Mouse (Mus musculus): ENCODE measurements around the gene Isg15.
A peak's percentile ranks its signal among the peaks of the same experiment; 100 is the strongest.

Gene Isg15

DNA sequence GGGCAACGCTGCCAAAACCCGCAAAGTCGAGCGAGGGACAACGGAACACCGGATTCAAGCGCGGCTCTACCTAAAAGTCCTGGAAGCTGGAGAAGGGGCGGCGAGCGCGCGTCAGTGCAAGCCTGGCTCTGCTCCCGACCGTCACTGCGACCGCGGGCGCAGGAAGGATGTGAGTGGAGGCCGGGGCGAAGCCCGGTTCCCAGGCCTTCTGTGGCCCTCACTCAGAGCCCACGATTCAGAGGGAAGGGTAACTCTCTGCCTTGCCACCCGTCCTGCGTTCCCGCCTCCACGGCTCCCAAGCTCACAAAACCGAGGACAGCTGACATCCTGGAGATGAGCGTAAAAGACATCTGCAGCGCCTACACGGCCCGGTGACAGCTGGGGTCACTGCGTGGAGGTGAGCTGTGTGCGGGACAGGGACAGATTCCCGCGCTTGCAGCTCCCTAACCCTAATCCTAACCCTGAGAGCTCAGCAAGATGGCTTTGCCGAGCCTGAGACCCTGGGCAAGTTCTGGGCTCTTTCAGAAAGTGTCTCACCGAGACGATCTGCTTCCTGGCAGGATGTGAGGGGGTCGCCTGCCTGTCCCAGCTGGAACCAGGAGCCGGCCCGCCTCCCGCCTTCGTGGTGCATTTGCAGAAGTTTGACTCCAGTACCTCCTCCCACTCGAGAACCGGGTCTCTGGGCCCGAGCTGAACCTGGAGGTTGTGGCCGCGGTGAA lies 3.0 kb upstream of the Isg15 start:
- DNase-seq (ENCODE audit: extremely low read depth, insufficient read length, low spot score), result peak; percentile 83

DNA sequence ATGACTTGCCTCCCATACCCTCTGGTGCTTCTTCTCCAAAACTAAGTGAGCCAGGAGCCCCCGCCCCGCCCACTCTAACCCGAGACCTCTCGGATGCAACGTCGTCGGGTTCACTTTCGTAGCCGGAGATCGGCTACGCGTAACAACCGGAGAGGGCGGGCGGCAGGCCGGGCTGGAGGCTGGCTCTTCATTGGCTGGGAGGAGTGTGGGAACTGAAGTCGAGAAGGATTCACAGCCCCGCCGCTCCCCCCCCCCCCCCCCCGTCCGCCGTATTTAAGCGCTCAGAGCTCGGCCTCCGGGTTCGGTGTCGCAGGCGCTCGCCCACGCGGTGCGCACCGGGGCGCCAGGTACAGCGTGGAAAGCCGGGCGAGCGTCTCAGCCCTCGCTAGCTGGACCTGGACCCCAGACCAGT lies 2.4 kb upstream of the Isg15 start, which contains the start of gene AW011738:
Gene AW011738, plus strand, starts transcription at position 304 of the 412 bp plus-strand sequence.
- DNase-seq (ENCODE audit: extremely low read depth, insufficient read length, low spot score), result peak; percentile 84

DNA sequence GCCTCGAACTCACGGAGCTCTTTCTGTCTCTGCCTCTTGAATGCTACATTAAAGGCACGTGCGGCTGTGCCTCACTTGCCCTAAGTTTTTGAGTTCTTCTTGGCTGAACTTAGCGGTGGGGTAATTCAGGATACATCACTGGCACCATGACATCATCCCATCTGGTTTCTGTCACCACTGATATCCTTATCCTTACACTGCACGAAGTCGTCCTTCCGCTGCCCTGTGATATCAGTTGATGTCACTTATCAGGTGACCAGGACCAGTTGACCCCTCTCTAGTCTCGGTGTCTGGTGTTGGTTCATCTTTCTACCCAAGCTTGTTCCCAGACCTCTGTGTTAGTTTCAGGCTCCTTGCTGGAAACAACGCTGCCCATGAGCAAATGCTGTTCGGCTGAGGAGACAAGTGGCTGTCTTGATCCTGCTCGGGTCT lies 1.9 kb upstream of the Isg15 start:
- DNase-seq (ENCODE audit: extremely low read depth, insufficient read length, low spot score), result no peak

DNA sequence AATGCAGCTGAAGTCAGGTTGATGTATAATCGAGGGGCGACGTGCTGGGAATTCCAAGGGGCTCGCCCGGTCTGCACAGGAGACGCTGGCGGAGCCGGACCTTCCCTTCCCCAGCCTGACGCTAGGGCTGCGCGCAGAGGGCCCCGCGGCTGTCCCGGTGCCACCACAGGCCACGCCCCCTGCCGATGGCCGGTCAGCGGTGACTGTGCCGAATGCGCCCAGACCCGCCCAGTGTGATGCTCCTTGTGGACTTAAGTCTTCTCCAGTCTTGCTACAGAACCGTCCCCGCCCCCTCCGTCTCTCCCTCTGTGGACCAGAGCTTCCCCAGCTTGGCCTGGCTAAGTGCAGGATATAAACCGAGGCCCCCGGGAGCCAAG lies 2.8 kb downstream of the Isg15 start:
- DNase-seq (ENCODE audit: extremely low read depth, insufficient read length, low spot score), result peak; percentile 94

DNA sequence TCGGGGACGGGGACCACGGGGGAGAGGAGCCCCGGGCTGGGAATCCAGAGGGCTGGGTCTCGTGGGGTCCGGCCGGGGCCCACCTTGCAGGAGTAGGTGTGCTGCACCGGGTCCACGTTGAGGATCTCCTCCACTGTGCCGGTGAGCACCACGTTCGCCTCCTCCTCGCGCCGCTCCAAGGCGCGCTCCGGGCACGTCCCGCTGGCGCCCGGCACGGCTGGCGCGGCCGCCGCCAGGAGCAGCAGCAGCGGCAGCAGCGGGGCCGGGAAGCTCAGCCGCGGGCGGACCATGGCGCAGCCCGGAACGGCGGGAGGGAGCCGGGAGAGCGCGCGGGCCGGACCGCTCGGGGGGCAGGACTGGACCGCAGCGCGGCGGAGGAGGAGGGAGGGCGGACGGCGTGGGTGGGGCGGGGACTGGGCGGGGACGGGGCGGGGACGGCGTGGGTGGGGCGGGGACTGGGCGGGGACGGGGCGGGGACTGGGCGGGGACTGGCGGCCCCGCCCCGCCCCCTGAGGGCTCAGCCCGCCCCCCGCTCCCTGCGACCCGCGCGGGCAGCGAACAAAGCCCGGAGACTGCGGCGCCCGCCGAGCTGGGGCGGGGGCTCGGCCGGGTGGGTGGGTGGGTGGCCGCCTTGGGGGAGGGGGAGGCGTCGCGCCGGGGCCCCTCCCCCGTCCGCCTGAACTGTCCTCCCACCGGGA lies 3.3 kb downstream of the Isg15 start, which contains the start of gene Agrn:
Gene Agrn, minus strand, starts transcription at position 358 of the 698 bp plus-strand sequence.
- DNase-seq (ENCODE audit: extremely low read depth, insufficient read length, low spot score), result peak; percentile 42

DNA sequence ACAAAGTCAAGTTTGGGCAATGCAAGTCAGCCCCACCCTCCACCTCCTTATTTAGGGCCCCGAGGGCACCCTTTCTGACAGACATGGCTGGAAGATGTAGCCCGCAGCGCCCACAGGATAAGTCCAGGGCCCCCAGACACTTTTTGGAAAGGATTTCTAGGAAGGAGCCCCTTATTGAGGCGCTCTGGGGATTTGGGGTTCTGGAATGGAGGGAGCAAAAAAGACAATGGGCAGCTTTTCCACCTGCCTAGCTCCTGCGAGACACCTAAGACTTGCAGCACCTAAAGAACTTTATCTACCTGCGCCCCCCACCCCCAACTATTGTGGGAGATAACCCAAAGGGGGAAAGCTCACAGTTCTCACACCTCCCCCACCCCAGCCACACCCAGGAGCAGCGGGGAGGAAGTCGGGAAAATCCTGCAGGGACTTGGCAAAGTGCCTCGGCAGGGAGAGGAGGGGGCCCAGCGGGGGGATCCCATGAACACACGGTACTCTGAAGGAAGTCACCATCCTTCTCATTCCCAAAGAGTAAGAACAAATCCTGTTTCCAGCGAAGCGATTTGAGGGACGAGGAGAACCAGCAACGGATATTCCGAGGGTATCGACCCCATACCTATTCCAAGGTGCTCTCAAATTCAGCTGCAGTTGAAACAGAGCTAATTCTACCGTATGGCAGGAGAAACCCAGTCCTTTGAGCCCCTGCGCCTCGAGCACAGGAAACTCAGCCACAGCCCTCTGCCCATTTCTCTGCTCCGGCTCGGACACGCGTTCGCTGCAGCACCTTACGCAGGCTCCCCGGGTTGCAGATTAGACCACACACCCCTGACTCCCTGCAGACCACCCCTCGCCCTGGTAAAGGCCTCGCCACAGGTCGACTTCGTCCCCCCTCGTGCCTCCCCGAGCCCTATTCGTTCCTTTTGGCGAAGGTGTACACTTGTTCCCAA lies 4.4 kb downstream of the Isg15 start:
- DNase-seq (ENCODE audit: extremely low read depth, insufficient read length, low spot score), result peak; percentile 26

DNA sequence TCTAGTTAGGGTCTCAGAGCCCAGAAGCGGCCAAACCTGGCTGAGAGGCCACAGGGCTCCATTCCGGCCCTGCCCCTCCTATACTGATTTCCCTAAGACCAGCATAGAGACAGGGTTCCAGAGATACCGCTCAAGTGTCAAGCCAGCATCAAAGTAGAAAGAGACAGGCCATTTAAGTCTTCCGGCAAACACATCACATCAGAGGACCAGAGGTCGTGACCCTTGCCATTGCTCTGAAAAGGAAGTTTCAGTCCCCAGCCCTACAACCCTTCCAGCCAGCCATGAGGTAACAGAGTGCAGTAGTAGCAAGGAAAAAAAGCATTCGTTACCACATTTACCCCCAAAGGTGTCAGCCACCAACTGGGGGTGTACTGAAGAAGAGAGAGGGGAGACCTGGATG lies 6.3 kb downstream of the Isg15 start:
- DNase-seq (ENCODE audit: extremely low read depth, insufficient read length, low spot score), result no peak

DNA sequence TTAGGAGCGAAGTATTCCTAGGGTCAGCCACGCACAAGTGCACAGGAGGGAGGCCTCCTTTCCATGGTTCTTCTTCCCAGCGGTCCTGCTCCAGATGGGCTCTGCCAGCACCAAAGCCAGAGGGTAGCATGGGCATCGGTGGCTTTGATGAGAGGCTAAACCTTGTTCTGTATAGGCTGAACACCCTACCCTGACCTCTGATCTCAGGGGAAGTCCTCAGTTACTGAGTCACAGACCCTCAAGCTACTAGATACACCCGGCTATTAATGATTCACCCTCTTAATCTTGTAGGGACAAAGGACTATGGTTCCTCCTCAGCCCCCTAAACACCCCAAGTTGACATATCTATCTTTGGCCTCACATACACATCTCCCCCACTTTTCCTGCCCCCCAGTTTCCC lies 6.7 kb downstream of the Isg15 start:
- DNase-seq (ENCODE audit: extremely low read depth, insufficient read length, low spot score), result no peak

DNA sequence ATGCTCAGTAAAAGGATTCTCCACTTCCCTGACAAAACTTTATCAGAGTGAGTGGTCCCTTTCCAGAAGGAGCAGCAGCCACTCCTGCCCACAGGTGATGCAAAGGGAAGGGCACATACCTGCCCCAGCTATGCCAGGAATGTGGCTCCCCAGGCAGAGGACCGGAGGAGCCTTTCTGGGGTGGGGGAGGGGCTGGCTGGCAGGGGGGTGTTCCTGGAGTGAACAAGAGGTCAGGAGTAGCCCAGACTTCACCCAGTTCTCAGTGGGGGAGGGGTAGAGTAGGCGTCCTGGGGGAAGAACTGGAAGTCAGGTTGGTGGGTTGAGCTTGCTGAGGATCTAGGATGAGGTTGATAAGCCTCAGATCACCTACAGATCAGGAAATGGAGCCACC lies 7.4 kb downstream of the Isg15 start:
- no peak for DNase-seq (ENCODE audit: extremely low read depth, insufficient read length, low spot score)

DNA sequence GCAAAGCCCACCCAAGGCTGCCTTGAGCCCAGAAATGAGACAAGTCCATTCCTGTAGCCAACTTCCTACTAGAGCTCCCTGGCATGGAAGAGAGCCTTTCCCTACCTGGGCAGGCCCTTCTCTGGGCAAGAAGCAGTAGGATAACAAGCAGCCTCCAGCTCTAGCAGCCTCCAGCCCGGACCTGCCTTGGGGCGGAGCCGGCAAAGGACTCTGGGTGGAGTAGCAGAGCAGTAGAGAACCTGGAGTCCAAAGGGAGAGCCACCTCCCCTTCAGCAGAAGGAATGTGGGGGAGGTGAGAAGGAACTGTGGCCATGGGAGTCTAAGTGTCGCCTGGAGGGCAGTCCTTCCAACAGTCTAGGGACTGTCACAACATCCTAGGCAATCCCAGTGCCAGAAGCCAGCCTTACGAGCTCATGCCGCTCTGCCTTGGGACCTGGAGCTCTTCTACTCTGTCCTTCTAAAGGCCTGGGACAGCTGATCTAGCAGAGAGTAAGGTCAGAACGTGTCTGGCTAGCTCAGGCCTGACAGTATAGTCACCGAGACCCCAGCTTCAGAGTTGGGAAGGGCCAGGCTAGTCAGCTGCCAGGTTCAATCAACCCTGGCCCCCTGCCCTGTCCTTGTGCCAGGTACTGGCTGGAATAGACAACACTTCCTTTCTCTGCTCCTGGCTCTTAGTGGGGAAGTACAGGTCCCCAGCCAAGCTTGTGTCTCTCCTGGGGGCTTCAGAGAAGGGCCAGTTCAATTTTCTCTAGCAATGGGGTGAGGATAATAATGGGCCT lies 8.0 kb downstream of the Isg15 start:
- no peak for DNase-seq (ENCODE audit: extremely low read depth, insufficient read length, low spot score)

DNA sequence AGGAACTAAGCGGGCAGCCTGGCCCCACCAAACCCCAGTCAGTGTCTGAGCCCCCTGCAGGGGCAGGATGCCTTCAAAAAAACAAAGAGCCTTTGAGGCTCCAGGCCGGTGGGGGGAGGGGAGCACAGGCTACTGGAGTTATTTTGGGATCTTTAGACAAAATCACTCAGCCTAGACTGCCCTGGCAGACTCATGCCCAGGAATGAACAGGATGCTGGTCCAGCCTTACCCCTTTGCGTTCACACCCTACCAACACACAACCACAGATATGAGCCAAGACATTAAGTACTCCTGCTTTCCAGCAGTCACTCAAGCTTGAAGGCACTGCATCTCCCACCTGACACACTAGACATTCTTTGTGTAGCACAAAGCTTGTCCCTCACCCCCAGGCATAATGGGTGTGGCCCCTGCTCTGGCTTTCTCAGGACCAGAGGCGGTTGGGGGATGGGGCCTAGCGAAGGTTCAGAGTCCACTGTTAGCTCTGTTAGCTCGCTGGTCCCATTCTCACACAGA lies 11.8 kb downstream of the Isg15 start:
- DNase-seq (ENCODE audit: extremely low read depth, insufficient read length, low spot score), result no peak

DNA sequence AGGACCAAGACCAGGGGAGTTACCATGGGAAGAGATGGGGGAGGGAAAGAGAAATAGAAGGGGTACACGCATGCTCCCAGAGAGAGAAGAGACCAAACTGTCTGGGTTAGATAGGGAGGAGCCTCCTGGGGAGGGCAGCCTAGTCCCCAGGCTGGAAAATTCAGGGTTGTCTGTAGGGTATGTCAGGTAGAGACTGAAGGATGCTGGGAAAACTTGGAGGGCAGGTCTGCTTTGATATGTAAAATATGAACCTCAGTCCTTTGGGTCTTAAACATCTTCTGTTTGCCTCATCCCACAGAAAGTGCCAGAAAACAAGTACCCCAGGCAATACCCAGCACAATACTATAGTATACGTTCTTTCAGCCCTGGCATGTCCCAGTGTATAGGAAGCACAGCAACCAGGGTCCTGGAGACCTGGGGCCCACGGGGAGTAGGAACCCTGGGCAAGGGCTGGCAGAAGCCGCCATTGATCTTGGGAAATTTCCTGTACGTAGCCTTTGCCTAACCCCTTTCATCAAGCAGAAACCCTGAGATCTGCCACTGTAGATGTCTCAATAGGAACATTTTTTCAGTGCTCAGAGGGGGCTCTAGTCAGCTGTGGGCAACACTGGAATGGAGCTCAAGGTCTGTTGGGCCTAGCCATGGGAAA lies 12.3 kb downstream of the Isg15 start:
- DNase-seq (ENCODE audit: extremely low read depth, insufficient read length, low spot score), result no peak

DNA sequence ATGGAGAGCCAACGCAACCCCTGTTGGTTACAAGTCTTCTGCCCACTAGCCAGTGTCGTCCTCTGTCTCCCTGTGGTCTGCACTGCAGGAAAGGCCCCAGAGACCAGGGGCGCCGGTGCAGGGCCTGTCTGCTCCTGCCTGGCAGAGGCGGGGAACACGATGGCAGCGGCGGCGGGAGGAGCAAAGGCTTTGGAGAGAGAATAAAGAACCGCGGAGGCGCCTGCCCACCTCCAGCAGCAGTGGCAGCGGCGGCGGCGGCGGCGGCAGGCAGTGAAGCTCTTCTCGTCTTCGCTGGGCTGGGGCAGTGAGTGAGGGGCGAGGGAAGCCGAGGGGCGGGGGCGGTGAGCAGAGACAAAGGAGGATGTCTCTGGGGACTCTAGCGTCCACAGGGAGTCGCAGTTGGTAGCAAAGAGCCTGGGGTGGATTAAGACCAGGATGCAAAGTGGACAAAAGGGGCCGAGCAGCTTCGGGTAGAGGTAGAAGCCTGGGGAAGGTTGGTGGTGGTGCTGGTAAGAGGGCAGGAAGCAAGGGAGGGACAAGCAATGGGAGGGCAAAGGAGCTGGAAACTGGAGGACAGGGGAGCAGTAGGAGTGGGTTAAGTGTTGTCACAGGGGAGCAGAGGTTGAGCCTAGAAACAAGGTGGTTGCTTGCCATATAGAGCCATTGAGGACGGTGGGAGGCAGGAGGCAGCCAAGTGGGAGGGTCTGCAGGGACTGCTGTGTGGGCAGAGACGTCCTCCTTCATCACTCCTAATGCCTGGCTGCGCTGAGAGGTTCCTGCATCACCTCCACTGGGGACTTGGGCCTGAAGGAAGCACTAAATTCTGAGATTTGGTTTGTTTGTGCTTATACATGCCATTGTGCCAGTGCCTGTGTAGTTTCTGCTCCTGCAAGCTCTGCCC lies 14.4 kb downstream of the Isg15 start:
- no peak for DNase-seq (ENCODE audit: extremely low read depth, insufficient read length, low spot score)

DNA sequence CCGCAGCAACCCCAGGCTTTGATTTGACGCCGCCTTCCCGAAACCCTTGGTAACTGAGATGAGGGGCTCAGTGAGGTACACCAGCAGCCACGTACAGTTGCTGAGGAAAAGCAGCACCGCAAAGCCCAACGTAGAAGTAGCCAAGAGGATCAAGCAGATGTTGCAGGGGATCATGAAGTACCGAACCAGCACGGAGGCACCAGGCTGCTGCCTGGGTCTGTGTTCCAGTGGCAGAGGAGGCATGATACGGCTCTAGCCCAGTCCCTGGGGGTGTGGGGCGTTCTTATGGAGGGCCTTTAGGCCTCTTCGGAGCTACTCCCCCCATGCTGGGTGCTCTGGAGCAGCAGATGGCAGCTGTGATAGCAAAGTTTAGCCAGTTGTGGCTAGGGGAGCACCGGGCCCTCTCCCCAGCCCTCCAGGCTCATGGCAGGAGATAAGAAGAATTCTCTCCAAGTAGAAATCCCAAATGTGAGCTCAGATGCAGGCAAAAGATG lies 15.1 kb downstream of the Isg15 start:
- no peak for DNase-seq (ENCODE audit: extremely low read depth, insufficient read length, low spot score)

DNA sequence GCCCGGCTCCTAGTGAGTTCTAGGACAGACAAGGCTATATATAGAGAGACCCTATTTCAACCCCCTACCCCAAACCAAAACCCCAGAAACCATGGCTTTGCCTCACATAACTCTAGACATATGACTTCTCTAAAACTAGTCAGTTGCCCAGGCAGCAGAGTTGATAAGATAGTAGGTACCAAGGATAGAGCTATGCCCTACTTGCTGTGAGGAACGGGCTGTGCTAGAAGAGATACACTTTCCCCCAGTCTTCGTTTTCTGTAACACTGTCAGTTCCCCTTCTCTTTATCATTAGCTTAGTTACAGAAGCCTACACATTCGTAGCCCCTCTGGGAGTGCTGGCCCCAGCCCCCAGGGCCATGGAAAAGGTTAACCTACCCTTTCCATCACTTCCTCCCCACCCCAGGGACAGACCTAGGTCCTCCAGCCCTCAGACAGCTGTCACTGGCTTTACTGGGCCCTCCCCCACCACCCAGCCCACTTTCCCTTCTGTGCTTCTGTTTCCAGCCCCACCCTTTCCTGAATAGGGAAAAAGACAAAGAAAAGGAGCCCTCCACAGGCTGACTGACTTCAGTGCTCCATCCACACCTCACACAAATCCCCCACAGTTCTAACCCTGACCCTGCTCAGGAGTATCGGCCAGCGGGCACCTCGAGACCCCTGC lies 16.2 kb downstream of the Isg15 start:
- no peak for DNase-seq (ENCODE audit: extremely low read depth, insufficient read length, low spot score)

DNA sequence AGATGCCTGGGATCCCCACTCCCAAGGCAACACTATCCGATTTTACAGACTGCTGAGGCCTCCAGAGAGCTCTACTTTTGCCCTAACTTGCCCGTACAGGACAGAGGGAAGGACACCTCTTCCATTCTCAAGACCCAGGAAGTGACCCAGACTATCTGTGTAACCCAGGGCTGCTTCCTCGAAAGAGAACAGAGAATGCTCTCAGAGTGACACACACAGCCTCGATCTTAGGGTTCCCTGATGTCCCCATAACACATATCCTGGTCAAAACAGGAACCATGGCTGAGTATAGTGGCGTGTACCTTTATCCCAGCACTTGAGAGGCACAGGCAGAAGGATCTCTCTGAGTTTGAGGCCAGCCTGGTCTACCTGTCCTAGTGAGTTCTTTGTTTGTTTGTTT lies 16.9 kb downstream of the Isg15 start:
- DNase-seq (ENCODE audit: extremely low read depth, insufficient read length, low spot score), result no peak

DNA sequence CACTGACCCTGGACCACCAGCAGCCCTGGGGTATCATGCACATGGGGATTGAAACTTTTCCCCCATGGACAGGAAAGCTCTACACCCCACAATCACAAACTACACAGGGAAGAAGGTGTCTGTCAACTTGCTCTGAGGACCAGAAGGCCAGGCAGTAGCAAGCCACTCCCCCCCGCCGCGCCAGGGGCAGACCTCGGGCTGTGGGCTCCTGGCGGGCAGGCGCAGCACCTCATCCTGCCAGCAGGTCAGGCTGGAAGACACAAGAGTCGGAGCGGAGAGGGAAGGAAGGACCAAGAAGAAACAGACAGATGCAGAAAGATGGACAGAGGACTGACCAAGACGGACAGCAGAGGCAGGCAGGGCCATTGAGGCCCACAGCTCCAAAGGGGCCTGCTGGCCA lies 23.0 kb downstream of the Isg15 start:
- no peak for DNase-seq (ENCODE audit: extremely low read depth, insufficient read length, low spot score)

DNA sequence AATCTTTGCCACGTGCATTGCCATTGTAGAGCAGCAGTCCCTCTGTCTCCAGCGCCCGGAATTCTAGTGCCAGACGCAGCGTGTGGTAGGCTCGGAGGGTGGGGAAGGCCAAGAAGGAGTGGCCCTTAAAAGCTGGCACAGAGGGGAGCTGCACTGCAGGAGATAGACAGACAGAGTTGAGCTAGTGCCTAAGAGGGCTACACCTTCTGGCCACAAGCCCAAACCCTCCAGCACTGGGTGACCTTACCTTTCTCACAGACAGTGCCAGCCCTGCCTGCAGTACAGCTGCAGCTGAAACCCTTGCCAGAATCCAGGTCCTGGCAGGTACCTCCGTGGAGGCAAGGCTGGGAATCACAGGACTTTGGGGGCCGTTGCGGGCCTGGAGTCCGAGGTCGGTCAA lies 28.8 kb downstream of the Isg15 start:
- DNase-seq (ENCODE audit: extremely low read depth, insufficient read length, low spot score), result no peak
